1 mouse cellular context compared by ENCODE assay signal in the genomic region with DNA sequence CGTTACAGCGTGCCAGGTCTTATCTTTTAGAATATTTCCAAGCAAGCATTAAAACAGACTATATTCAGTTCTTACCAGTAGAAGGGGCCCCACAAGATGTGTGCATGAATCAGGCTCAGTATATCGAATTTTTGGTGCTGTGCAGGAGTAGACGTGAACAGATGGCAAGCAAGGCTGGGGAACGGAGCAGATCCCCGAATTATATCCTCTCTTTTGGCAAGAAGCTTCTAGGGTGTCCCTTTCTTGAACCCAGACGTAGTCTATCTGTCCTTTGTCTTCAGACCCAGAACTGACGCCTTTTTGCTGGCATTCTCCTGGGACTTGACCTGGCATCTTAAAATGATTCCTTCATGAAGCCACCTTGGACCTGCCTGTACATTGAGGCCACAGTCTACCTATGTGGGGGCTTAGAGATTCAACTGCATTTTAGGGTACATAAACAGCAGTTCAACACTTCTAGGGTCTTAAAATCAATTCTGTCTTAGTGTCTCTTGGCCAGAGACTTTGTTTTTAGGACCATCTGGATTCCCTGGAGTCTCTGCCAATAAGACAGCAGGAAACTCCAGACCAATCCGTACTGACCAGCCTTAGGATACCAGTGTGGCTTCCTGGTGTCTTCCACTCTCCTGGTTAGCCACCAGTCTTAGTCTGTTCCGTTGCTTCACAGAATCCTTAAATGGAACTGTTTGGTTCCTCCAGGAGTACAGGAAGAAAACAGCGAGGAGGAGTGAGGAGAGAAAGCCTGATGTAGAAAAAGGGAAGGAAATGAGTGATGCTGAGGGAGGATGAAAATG.
TF ChIP-seq lines count a peak whose summit lies in the region.

No protein-coding gene starts in this region.

TF ChIP-seq in CH12.LX, 34 proteins besides CTCF, POLR2A, EP300 and RAD21 (continued from another document):
- TF ChIP-seq CHD1 (IDR thresholded peaks at IDR 0.05; ENCODE audit: low read depth, low read length) (no peak), USF1 (IDR thresholded peaks at IDR 0.05; ENCODE audit: low read depth, low read length) (no peak), JUN (IDR thresholded peaks at IDR 0.05; ENCODE audit: insufficient read depth, low read depth, low read length) (no peak), USF2 (conservative IDR thresholded peaks at IDR 0.05; ENCODE audit: low read depth, low read length) (no peak), CHD2 (IDR thresholded peaks at IDR 0.05; ENCODE audit: low read length) (no peak), UBTF (IDR thresholded peaks at IDR 0.05; ENCODE audit: low read depth, low read length) (no peak), MAX (IDR thresholded peaks at IDR 0.05; ENCODE audit: low read length) (no peak), KAT2A (IDR thresholded peaks at IDR 0.05; ENCODE audit: insufficient replicate concordance, low read length) (no peak), TCF12 (IDR thresholded peaks at IDR 0.05; ENCODE audit: low read depth, low read length) (no peak)
